Mouse (Mus musculus): ENCODE data around the gene Kif5a. TPM values are rescaled to one million over a fixed set of nuclear protein-coding genes. Genes with fewer than 3 reads are reported as not detected.

The Kif5a gene
- polyA plus RNA-seq, 1 experiment from 2014 or later = 118 TPM

DNA sequence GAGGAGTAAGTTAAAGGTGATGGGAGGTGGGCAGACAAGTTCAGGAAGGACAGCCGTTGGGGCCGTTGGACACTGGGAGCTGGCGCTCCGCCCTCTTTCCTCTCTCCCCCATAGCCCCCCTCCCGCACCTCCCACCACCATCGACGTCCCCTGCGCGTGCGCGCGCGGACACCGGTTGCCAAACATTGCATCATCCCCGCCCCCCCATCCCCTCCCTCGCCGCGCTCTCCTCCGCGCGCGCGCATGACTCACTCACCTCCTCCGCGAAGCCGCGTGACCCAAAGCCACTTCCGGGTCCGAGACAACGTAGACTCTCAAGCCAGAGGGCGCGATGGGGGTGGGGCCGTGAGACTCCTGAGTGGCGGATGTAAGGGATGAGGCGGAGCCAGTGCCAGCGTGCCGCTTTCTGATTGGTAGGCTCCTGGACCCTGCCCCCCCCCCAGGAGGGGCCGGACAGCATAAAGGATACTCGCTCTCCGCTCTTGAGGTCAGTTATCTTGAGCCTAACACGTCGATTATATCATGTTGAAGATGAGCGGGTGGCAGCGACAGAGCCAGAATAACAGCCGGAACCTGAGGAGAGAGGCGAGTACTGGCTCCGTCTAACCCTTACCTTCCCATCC lies 27.3 kb upstream of the Kif5a start:
- Histone ChIP-seq H3K36me3 (replicated peaks; ENCODE audit: control insufficient read depth, insufficient read depth) (peaks cover 41% of the 10 kb centered on the region), H3K4me2 (replicated peaks) (peak overlapping the region; percentile 92), H3K27ac (peak overlapping the region; percentile 97), H3K9me3 (ENCODE audit: control insufficient read depth, low read length) (no peaks in the 10 kb centered on the region), H3K4me1 (replicated peaks; ENCODE audit: control insufficient read depth, insufficient read depth, low read length) (peaks cover 46% of the 10 kb centered on the region), H3K4me3 (replicated peaks; ENCODE audit: low read length) (peak overlapping the region; percentile 78), H3K9ac (peak overlapping the region; percentile 83), H3K27me3 (ENCODE audit: control insufficient read depth, insufficient read depth, low read length) (no peaks in the 10 kb centered on the region)
- DNase-seq (ENCODE audit: low spot score) = peak; percentile 98
- under 1% methylated on average over 42 of the region's 47 CpGs for WGBS
- peak; percentile 93 for ATAC-seq (ENCODE audit: low FRiP score)

DNA sequence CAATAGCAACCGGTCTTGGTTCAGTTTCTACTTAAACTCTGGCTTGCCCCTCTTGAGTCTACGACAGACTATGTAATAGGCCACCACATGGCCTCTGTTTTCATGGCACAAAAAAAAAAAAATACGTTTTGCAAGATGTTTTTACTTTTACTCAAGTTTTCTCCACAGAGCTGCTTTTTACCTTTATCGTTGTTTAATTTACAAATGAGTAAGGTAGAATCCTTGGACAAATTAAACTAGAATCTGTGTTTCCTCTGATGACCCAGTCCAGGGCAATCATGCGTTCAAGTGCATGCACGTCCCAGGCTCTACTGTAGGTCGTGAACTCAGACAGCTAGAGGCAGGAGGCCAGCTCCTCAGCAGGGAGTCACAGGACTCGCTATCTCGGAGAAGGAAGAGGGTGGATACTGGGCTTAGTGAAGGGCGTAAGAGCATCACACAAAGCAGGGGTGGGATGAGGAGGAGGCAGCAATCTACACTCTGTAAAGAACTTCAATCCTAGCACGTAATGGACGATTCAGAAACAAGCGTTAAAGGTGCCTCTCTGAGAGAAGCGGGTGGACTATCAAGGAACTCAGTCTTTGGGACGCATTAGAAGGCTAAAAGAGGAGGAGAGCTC lies 26.5 kb upstream of the Kif5a start:
- Histone ChIP-seq H3K27me3 (ENCODE audit: control insufficient read depth, insufficient read depth, low read length) (no peaks in the 10 kb centered on the region), H3K36me3 (replicated peaks; ENCODE audit: control insufficient read depth, insufficient read depth) (peaks cover 41% of the 10 kb centered on the region), H3K4me1 (replicated peaks; ENCODE audit: control insufficient read depth, insufficient read depth, low read length) (peaks cover 46% of the 10 kb centered on the region), H3K4me2 (replicated peaks) (peak overlapping the region; percentile 92), H3K27ac (peak overlapping the region; percentile 97), H3K4me3 (replicated peaks; ENCODE audit: low read length) (peak overlapping the region; percentile 78), H3K9ac (peak overlapping the region; percentile 83), H3K9me3 (ENCODE audit: control insufficient read depth, low read length) (no peaks in the 10 kb centered on the region)
- ATAC-seq (ENCODE audit: low FRiP score) (no peak), DNase-seq (ENCODE audit: low spot score) (peak; percentile 51)
- 2% methylated on average over 15 of the region's 15 CpGs for WGBS

DNA sequence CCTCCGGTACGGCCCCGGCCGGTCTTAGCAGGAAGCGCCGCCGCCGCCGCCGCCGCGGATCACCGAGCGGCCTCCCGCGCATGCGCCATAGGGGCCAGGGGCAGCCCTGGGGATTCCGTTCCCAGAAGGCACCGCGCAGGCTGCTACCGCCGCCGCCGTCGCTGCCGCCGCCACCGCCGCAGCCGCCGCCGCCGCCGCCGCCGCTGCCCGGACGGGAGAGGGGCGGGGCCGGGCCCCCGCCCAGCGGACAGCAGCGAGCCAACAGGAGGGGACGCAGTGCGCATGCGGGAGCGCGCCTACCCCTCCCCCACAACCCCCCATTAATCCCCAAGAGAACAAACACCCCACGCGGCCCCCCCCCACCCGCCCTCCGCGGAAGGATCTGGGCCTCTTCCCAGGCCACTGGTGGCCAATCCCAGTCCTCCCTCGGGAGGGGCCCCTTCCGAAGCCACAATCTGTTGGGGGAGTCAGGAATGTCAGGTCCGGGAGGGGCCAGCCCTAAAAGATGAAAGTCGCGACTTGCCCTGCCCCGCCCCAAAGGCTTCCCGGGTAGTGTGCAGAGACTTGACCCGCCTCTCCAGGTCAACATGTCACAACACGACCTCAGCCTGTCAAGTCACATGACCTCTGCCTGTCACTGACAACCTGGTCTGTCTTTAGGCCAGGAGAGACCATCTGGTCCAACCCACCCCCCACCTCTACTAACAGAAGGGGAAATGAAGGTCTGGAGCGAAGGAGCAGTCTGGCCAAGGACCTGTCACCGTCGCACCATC lies 25.8 kb upstream of the Kif5a start, which contains the start of gene Mbd6:
Mbd6 (minus strand) TSS at position 219 of the 773 bp plus-strand sequence.
- Histone ChIP-seq H3K9ac (peak within 1 kb of the TSS; percentile 83), H3K4me3 (replicated peaks; ENCODE audit: low read length) (peak within 1 kb of the TSS; percentile 78), H3K4me2 (replicated peaks) (peak within 1 kb of the TSS; percentile 92), H3K9me3 (ENCODE audit: control insufficient read depth, low read length) (no peaks in the 10 kb centered on the region), H3K36me3 (replicated peaks; ENCODE audit: control insufficient read depth, insufficient read depth) (peaks cover 41% of the 10 kb centered on the region), H3K27ac (peak within 1 kb of the TSS; percentile 97), H3K27me3 (ENCODE audit: control insufficient read depth, insufficient read depth, low read length) (no peaks in the 10 kb centered on the region), H3K4me1 (replicated peaks; ENCODE audit: control insufficient read depth, insufficient read depth, low read length) (peaks cover 46% of the 10 kb centered on the region)
- DNase-seq (ENCODE audit: low spot score) (peak; percentile 88), ATAC-seq (ENCODE audit: low FRiP score) (peak; percentile 7; the same call in 1 of the 2 replicates)
- 1% methylated on average over 21 of the region's 65 CpGs for WGBS

- Histone ChIP-seq H3K4me2 (replicated peaks) (peak overlapping the region; percentile 92), H3K9me3 (ENCODE audit: control insufficient read depth, low read length) (no peaks in the 10 kb centered on the region), H3K27me3 (ENCODE audit: control insufficient read depth, insufficient read depth, low read length) (no peaks in the 10 kb centered on the region), H3K36me3 (replicated peaks; ENCODE audit: control insufficient read depth, insufficient read depth) (peaks cover 42% of the 10 kb centered on the region), H3K9ac (peak overlapping the region; percentile 83), H3K27ac (peak overlapping the region; percentile 97), H3K4me1 (replicated peaks; ENCODE audit: control insufficient read depth, insufficient read depth, low read length) (peaks cover 46% of the 10 kb centered on the region), H3K4me3 (replicated peaks; ENCODE audit: low read length) (peak overlapping the region; percentile 78)
- DNase-seq (ENCODE audit: low spot score) (peak; percentile 33), ATAC-seq (ENCODE audit: low FRiP score) (0 out of 2 replicates have a peak, but pooled peaks have one; percentile 1)
- WGBS = 0% methylated on average over 16 of the region's 28 CpGs
Observed at GRCm38 (mm10) chr10:127288328-127288799, 25.2 kb upstream of the Kif5a start.

- Histone ChIP-seq H3K4me2 (replicated peaks) (peak overlapping the region; percentile 92), H3K36me3 (replicated peaks; ENCODE audit: control insufficient read depth, insufficient read depth) (peaks cover 46% of the 10 kb centered on the region), H3K4me3 (replicated peaks; ENCODE audit: low read length) (peak overlapping the region; percentile 78), H3K27ac (peak overlapping the region; percentile 97), H3K27me3 (ENCODE audit: control insufficient read depth, insufficient read depth, low read length) (no peaks in the 10 kb centered on the region), H3K9ac (peak overlapping the region; percentile 83), H3K4me1 (replicated peaks; ENCODE audit: control insufficient read depth, insufficient read depth, low read length) (peaks cover 46% of the 10 kb centered on the region), H3K9me3 (ENCODE audit: control insufficient read depth, low read length) (no peaks in the 10 kb centered on the region)
- 0% methylated on average over 3 of the region's 3 CpGs for WGBS
- no peak for DNase-seq (ENCODE audit: low spot score)
- ATAC-seq (ENCODE audit: low FRiP score) = no peak
Observed at GRCm38 (mm10) chr10:127287936-127288293, 24.8 kb upstream of the Kif5a start.

GRCm38 (mm10) chr10:127287271-127287935 lies 24.3 kb upstream of the Kif5a start:
- H3K9ac ChIP-seq = peak overlapping the region; percentile 83
- no peaks in the 10 kb centered on the region for H3K9me3 ChIP-seq (ENCODE audit: control insufficient read depth, low read length)
- no peak for ATAC-seq (ENCODE audit: low FRiP score)
- peaks cover 44% of the 10 kb centered on the region for H3K4me1 ChIP-seq (replicated peaks; ENCODE audit: control insufficient read depth, insufficient read depth, low read length)
- no peaks in the 10 kb centered on the region for H3K27me3 ChIP-seq (ENCODE audit: control insufficient read depth, insufficient read depth, low read length)
- WGBS = 57% methylated on average over 15 of the region's 15 CpGs
- H3K4me3 ChIP-seq (replicated peaks; ENCODE audit: low read length) = peak overlapping the region; percentile 78
- DNase-seq (ENCODE audit: low spot score) = no peak
- peak overlapping the region; percentile 97 for H3K27ac ChIP-seq
- H3K36me3 ChIP-seq (replicated peaks; ENCODE audit: control insufficient read depth, insufficient read depth) = peaks cover 51% of the 10 kb centered on the region
- peak overlapping the region; percentile 92 for H3K4me2 ChIP-seq (replicated peaks)

- no peak for DNase-seq (ENCODE audit: low spot score)
- H3K36me3 ChIP-seq (replicated peaks; ENCODE audit: control insufficient read depth, insufficient read depth) = peaks cover 58% of the 10 kb centered on the region
Observed at GRCm38 (mm10) chr10:127286730-127287129, 23.6 kb upstream of the Kif5a start.

GRCm38 (mm10) chr10:127286194-127286593 lies 23.0 kb upstream of the Kif5a start:
- no peaks in the 10 kb centered on the region for H3K9me3 ChIP-seq (ENCODE audit: control insufficient read depth, low read length)
- H3K4me3 ChIP-seq (replicated peaks; ENCODE audit: low read length) = no peak overlapping the region
- H3K27ac ChIP-seq = no peak overlapping the region

More at GRCm38 (mm10) chr10:127286730-127287129, 23.6 kb upstream of the Kif5a start:
- 45% methylated on average over 7 of the region's 7 CpGs for WGBS
- ATAC-seq (ENCODE audit: low FRiP score) = no peak
- Histone ChIP-seq H3K4me1 (replicated peaks; ENCODE audit: control insufficient read depth, insufficient read depth, low read length) (peaks cover 37% of the 10 kb centered on the region), H3K4me3 (replicated peaks; ENCODE audit: low read length) (peak overlapping the region; percentile 78), H3K4me2 (replicated peaks) (peak overlapping the region; percentile 92), H3K27me3 (ENCODE audit: control insufficient read depth, insufficient read depth, low read length) (no peaks in the 10 kb centered on the region), H3K9ac (peak overlapping the region; percentile 83), H3K9me3 (ENCODE audit: control insufficient read depth, low read length) (no peaks in the 10 kb centered on the region), H3K27ac (peak overlapping the region; percentile 97; the same call in 1 of the 2 replicates)

More at GRCm38 (mm10) chr10:127286194-127286593, 23.0 kb upstream of the Kif5a start:
- Histone ChIP-seq H3K4me1 (replicated peaks; ENCODE audit: control insufficient read depth, insufficient read depth, low read length) (peaks cover 33% of the 10 kb centered on the region), H3K4me2 (replicated peaks) (peak overlapping the region; percentile 92), H3K36me3 (replicated peaks; ENCODE audit: control insufficient read depth, insufficient read depth) (peaks cover 63% of the 10 kb centered on the region), H3K9ac (peak overlapping the region; percentile 83), H3K27me3 (ENCODE audit: control insufficient read depth, insufficient read depth, low read length) (no peaks in the 10 kb centered on the region)
- ATAC-seq (ENCODE audit: low FRiP score) = no peak
- WGBS = 63% methylated on average over 7 of the region's 7 CpGs
- no peak for DNase-seq (ENCODE audit: low spot score)

Measured in hindbrain, embryonic 14.5 days (tissue).